Mouse (Mus musculus) erythroblast, embryonic 14.5 days (primary cell): ENCODE data around the gene Hdhd5. TPM values are rescaled to one million over a fixed set of nuclear protein-coding genes. Genes with fewer than 3 reads are reported as not detected.

Experiments used
- H3K27me3 ChIP-seq: 2 replicates; pipeline ENCODE4 v1.6.1; 2012; ENCODE audit warnings: inconsistent platforms; ENCODE audit not compliant: control insufficient read depth
- H3K36me3 ChIP-seq: 2 replicates; pipeline ENCODE4 v1.6.1; 2012; ENCODE audit warnings: mild to moderate bottlenecking, inconsistent platforms; ENCODE audit not compliant: control insufficient read depth
- H3K4me1 ChIP-seq: 2 replicates; pipeline ENCODE4 v1.6.1; 2012; ENCODE audit warnings: inconsistent platforms; ENCODE audit not compliant: control insufficient read depth
- H3K4me3 ChIP-seq: replicated peaks from 2 replicates; pipeline ENCODE3; 2012; ENCODE audit warnings: moderate library complexity, mild to moderate bottlenecking, inconsistent platforms
- H3K9me3 ChIP-seq: 2 replicates; pipeline ENCODE4 v1.6.1; 2012; ENCODE audit warnings: low read length, inconsistent platforms, mixed read lengths; ENCODE audit not compliant: control insufficient read depth
- GATA1 ChIP-seq: IDR thresholded peaks from 2 replicates; pipeline ENCODE4 v1.6.1; 2012; ENCODE audit warnings: low read length, inconsistent platforms, mixed read lengths
- TAL1 ChIP-seq: IDR thresholded peaks from 3 replicates; pipeline ENCODE4 v1.6.1; 2012; ENCODE audit warnings: low read length, inconsistent platforms, mixed read lengths
- polyA plus RNA-seq: library from polyadenylated mRNA; stranded (reverse); fragments of >175 nt; gene quantifications from 2 replicates; pipeline ENCODE4 v1.2.3, GENCODE M21; 2012

Hdhd5 gene
- polyA plus RNA-seq, 1 experiment, result 0.78 TPM

DNA sequence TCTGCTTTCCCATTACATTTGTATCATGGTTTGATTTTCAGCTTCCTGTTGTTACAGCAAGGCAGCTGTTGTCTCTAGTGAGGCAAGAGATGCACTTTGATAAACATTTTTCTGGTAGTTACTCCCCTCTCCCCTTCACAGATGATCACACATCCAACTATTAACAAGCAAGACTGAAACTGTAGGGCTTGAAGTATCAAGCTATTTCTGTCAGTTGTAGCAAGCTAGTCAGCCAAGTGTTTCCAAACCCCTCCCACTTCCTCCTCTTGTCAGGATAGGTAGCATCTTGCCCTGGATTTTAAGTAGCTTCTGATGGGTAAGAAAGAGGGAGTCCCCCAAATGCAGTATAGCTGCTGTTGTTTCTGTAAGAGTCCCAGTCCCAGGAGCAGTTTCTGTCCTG lies 61.3 kb downstream of the Hdhd5 start:
- peaks cover 27% of the 10 kb centered on the region for H3K4me1 ChIP-seq
- H3K9me3 ChIP-seq, result no peaks in the 10 kb centered on the region
- no peak overlapping the region for H3K4me3 ChIP-seq
- H3K36me3 ChIP-seq, result peaks cover 25% of the 10 kb centered on the region
- TF ChIP-seq GATA1 (no peak), TAL1 (no peak)
- H3K27me3 ChIP-seq, result no peaks in the 10 kb centered on the region

DNA sequence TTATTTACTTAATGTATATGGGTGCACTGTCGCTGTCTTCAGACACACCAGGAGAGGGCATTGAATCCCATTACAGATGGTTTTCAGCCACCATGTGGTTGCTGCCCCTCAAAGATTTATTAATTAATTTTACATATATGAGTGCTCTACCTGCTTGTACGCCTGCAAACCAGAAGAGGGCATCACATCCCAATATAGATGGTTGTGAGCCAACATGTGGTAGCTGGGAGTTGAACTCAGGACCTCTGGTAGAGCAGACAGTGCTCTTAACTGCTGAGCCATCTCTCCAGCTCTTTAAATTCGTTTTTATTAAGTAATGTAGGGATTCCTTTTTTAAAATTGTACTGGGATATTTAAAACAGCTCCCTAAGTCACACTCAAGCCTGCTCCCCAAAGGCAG lies 61.9 kb downstream of the Hdhd5 start:
- H3K4me1 ChIP-seq, result peaks cover 32% of the 10 kb centered on the region
- no peaks in the 10 kb centered on the region for H3K27me3 ChIP-seq
- H3K36me3 ChIP-seq, result peaks cover 22% of the 10 kb centered on the region
- H3K9me3 ChIP-seq, result no peaks in the 10 kb centered on the region
- no peak for TF ChIP-seq TAL1
- no peak for TF ChIP-seq GATA1
- H3K4me3 ChIP-seq, result no peak overlapping the region

DNA sequence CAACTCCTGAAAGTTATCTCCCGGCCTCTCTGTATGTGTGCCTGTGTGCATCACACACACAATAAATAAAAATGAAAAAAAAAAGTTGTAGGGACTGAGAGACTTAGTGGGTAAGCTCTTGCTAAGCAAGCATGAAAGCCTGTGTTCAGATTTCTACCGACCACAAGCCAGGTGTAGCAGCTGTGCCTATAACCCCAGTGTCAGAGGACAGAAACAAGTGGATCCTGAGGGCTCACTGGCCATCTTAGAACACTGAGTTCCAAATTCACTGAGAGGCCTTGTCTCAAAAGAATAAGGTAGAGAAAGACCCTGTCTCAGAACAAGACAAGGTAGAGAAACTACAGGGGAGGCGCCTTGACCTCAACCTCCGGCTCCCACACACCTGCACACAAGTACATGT lies 62.9 kb downstream of the Hdhd5 start:
- Histone ChIP-seq H3K9me3 (no peaks in the 10 kb centered on the region), H3K4me3 (no peak overlapping the region), H3K36me3 (peaks cover 12% of the 10 kb centered on the region), H3K27me3 (peaks cover under 1% of the 10 kb centered on the region; the same call in 1 of the 2 replicates), H3K4me1 (peaks cover 39% of the 10 kb centered on the region)
- TF ChIP-seq TAL1, result no peak
- no peak for TF ChIP-seq GATA1

DNA sequence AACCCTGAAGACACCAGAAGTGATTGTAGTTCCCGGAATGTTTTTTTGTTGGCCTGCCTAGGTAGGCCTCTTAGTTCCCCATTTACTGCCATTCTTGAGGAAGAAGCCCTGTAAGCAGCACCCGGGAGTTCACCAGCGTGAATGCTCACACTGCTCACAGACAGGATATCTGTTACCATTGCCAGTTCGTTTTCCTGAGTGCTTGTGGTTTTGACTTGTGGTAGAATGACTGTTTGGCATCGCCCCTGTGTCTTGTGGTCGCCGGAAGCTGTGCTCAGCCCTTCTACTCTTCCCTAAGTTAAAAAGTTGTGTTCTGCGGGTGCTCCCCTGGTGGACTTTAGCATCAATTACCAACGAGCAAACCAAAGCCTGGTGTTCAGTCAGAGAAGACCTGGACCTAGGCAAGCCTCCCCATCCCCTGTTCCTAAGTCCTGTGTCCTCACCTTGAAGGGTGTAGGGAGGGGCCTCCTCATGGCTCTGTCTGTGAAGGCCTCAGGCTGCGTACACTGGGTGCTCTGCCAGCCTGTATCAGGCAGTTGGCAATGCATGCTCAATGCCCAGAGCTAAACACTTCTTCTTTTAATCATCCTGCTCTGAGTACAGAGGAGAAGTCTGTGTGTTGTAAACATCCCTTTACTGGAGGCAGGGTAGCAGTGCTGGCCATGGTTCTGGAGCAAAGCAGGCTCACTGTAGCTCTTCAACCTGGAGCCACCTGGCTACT lies 64.3 kb downstream of the Hdhd5 start:
- peaks cover 42% of the 10 kb centered on the region for H3K4me1 ChIP-seq

DNA sequence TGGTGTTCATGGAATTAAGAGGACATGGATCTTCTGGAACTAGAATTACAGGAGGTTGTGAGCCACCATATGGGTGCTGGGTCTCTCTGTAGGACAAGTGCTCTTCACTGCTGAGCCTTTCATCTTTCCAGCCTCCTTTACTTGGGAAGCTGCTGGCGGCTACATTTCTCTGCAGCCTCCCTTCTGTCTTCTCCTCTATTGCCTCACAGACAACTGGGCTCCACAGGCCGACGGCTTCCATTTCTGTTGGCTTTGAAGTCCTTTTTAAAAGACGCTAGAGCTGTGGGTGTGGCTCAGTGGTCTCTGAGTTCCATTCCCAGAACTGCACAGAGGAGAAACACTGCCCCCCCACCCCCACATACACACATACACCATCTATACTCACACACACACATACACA lies 65.7 kb downstream of the Hdhd5 start:
- no peak for TF ChIP-seq GATA1
- no peak for TF ChIP-seq TAL1
- Histone ChIP-seq H3K4me1 (peaks cover 42% of the 10 kb centered on the region), H3K4me3 (no peak overlapping the region), H3K9me3 (no peaks in the 10 kb centered on the region), H3K36me3 (peaks cover 10% of the 10 kb centered on the region), H3K27me3 (peaks cover 20% of the 10 kb centered on the region)

More for the DNA sequence above, 64.3 kb downstream of the Hdhd5 start:
- H3K4me3 ChIP-seq, result no peak overlapping the region
- TF ChIP-seq GATA1 (no peak), TAL1 (no peak)
- H3K9me3 ChIP-seq, result no peaks in the 10 kb centered on the region
- peaks cover 10% of the 10 kb centered on the region for H3K36me3 ChIP-seq
- peaks cover 13% of the 10 kb centered on the region for H3K27me3 ChIP-seq

DNA sequence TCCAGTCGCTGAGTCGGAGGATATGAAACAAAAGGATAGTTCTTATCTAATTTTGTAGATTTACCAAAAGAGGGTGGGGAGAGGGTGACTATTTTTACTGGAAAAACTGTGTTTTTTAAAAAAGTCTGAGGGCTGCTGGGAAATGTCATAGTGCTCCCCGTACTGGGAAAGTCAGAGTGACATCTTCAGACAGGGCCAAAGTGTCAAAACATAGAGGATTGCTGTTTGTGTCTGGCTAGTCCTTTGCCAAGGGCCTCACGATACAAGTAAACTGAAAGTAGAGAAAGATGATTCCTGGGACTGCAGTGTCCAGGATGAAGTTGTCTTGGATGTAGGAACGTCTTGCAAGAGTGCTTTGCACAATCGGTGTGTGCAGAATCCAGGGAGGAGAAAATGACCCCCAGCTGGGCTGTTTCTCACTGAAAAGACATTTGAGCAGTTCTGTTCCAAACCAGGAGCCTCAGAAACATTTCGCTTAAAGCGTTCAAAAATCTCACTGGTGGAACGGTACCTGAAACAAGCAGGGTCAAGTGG lies 66.6 kb downstream of the Hdhd5 start:
- Histone ChIP-seq H3K36me3 (peaks cover 10% of the 10 kb centered on the region), H3K4me3 (peak overlapping the region; percentile 85), H3K4me1 (peaks cover 42% of the 10 kb centered on the region), H3K27me3 (peaks cover 20% of the 10 kb centered on the region), H3K9me3 (no peaks in the 10 kb centered on the region)
- TF ChIP-seq GATA1, result no peak
- TF ChIP-seq TAL1, result no peak

DNA sequence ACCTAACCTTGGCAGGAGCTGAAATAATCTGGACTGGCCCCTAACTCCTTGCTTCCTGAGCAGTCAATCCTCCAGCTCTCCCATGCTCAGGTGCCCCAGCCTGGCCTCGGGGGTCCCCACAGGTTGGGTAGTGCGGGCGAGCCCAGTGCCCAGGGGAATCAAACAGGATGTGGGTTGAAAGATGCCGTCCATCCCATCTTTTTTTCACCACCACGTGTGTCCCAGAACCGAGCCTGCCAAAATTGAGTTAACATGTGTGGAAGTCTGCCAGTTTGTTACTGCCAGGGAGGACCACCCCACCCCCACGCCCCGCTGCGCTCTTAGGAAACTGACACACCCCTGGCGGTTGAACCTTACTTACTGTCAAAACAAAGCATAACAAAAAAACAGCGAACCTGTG lies 67.2 kb downstream of the Hdhd5 start:
- Histone ChIP-seq H3K9me3 (no peaks in the 10 kb centered on the region), H3K4me3 (peak overlapping the region; percentile 85), H3K4me1 (peaks cover 42% of the 10 kb centered on the region), H3K36me3 (peaks cover 10% of the 10 kb centered on the region), H3K27me3 (peaks cover 20% of the 10 kb centered on the region)
- TF ChIP-seq TAL1 (no peak), GATA1 (no peak)

DNA sequence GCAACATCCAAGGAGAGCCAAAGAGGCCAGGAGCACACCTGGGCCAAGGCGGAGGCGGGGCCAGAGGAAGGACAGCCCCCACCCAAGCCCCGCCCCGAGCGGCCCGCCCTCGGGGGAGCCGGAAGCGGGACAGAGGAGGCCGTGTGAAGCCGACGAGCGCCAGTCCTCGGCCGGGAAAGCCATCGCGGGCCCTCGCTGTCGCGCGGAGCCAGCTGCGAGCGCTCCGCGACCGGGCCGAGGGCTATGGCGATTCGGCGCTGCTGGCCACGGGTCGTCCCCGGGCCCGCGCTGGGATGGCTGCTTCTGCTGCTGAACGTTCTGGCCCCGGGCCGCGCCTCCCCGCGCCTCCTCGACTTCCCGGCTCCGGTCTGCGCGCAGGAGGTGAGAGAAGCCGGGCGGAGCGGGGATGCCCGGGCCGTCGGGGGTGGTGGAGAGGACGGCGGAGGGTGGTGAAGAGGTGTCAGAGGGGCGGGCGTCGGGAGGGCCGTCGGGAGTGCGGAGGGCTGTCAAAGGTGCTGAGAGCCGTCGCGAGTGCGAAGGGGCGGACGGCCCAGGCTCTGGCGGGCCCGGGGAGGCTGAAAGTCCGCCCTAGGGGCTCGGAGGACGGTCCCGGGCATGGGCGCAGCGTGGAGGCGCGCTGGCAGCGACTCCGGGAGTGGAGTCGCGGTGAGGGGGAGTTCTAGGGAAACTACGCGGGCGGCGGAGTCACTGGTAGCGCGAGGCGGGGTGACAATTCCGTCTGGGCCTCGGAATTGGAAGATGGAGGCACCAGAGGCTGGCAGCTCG lies 67.8 kb downstream of the Hdhd5 start, which contains the start of gene Il17ra:
Il17ra (plus strand) TSS at position 162 of the 786 bp plus-strand sequence.
- H3K4me1 ChIP-seq, result peaks cover 42% of the 10 kb centered on the region
- H3K36me3 ChIP-seq, result peaks cover 10% of the 10 kb centered on the region
- TF ChIP-seq TAL1, result no peak
- TF ChIP-seq GATA1, result no peak
- no peaks in the 10 kb centered on the region for H3K9me3 ChIP-seq
- H3K27me3 ChIP-seq, result peaks cover 20% of the 10 kb centered on the region
- peak within 1 kb of the TSS; percentile 85 for H3K4me3 ChIP-seq

DNA sequence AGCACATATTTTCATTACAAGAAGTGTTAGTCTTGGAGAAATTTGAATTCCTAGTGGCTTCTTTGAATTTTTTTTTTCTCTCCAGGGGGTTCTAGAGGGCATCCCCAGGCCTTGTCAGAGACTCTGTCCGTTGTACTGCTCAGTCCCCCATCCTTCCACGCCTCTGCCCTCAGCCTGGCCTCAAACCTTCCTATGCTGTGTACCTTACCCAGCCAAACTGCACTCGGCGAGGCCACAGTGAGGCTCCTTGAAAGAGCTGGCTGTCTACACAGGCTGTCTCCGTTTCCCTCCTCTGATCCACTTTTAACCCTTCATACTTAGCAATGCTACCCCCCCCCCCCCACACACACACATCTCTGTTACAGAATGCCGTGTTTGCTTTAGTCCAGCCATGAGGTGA lies 68.9 kb downstream of the Hdhd5 start:
- Histone ChIP-seq H3K36me3 (peaks cover 10% of the 10 kb centered on the region), H3K4me3 (no peak overlapping the region), H3K4me1 (peaks cover 42% of the 10 kb centered on the region), H3K27me3 (peaks cover 20% of the 10 kb centered on the region), H3K9me3 (no peaks in the 10 kb centered on the region)
- no peak for TF ChIP-seq GATA1
- no peak for TF ChIP-seq TAL1
